Mouse (Mus musculus) left cerebral cortex, postnatal 25 days (tissue): ENCODE data around the gene Gm11127. TPM values are rescaled to one million over a fixed set of nuclear protein-coding genes. Genes with fewer than 3 reads are reported as not detected.
"Not testable (repeated sequence)": the region's sequence is repeated elsewhere in the genome, so short reads cannot be mapped to it uniquely, and the experiment has no call there.

Source experiments
- DNase-seq, 2 experiments: peaks; one replicate each; pipeline ENCODE4 v3.0.0; 2022; ENCODE audit warnings: low spot score in 2 of 2, mixed read lengths in 1 of 2
- intact Hi-C: fragments of 180-260 bp; cut with DNase I; formaldehyde crosslinking; loops from one replicate; pipeline ENCODE4 v1.15.1; 2025
- total RNA-seq, 2 experiments: library from RNA; stranded (reverse); gene quantifications; 2 replicates each; pipeline ENCODE4 v1.2.3; 2021

Gm11127 gene
- total RNA-seq, 2 experiments from 2014 or later = 1.3 TPM

DNA sequence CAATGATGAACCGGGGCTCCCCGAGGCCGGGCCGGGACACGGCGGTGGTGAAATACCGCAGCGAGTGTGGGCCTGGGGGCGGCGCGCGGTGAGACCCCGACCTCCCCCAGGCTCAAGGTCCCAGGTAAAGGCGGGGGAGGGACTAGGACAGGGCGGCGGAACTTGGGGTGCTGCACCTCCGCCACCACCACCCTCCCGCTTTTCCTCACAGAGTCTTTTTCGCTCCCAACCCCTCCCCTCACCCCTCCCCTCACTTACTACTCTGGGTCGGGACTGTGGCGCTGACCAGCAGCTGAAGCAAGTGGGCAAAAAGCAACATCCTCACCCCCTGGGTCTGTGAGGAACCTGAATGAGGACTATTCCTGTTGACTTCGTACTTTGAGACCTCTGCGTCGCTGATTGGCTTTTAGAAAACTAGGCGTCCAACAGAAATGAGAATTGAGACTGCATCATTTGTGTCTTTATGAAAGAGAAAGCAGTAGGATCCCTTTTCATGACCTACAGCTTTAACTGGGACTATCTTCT lies 25.8 kb downstream of the Gm11127 start, which contains the start of gene H2-T23:
Gene H2-T23 (minus strand): TSS at position 505 of the 525 bp plus-strand sequence.
- peak in 1 of 2 experiments; percentile 44 for DNase-seq
- intact Hi-C loops = not testable (repeated sequence)

DNA sequence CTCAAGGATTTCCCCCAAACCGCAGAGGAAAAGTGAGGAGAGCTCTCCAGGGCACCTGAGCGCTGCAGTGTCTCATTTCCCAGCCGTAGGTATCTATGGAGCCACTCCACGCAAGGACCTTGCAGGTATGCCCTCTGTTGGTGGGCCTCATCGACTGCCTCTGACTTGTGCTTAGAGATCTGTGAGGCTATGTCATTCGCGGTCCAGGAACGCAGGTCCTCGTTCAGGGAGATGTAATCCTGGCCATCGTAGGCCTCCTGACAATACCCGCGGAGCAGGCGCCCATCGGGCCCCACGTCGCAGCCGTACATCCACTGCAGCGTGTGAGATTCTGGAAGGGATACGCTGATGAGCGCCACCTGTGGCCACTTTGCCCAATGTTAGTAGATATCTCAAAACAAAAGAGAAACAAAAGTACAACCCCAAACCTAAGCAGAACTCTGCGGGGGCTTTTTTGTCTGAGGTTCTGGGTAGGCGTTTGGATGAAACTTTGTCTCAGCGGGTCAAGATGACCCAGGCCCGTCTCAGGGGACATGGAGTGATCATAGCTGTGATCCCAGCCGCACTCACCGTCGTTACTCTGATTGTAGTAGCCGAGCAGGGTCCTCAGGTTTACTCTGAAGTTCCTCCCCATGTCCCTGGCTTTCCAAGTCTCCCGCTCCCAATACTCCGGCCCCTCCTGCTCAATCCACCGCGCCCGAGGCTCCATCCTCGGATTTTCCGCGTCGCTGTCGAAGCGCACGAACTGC lies 26.4 kb downstream of the Gm11127 start:
- intact Hi-C loops = not testable (repeated sequence)
- peak; percentile 46 to 54 for DNase-seq

DNA sequence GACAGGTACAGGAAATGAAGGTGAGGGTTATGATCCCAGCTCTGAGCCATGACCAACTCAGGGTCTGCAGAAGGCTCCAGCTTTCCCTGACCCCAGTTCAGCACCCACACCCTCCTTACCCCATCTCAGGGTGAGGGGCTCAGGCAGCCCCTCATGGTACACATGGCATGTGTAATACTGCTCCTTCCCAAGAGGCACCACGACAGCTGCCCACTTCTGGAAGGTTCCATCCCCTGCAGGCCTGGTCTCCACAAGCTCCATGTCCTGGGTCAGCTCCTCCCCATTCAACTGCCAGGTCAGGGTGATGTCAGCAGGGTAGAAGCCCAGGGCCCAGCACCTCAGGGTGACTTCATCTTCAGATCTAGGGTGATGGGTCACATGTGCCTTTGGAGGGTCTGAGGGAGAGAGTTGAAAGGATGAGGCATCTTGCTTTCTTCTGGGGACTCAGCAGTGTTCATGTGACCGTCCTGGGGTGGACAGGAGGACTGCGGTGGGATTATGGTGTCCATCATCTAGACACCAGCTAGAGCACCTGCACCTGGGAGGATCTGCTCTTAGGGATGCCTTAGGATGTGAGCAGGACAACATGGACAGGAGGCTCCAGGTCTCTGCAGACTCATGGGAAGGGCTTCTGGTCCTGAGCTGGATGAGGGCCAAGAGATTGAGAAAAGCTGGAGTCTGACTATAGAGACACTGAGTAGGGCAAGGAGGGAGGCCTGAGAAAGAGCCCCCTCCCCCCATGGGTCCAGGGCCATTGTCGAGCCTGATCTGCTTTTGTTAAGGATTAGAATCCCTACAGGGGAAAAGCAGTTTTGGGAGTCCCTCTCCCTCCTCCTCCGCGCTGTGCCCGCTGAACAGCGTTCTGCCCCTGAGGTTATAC lies 27.2 kb downstream of the Gm11127 start:
- DNase-seq, intact Hi-C loops: not testable (repeated sequence)

DNA sequence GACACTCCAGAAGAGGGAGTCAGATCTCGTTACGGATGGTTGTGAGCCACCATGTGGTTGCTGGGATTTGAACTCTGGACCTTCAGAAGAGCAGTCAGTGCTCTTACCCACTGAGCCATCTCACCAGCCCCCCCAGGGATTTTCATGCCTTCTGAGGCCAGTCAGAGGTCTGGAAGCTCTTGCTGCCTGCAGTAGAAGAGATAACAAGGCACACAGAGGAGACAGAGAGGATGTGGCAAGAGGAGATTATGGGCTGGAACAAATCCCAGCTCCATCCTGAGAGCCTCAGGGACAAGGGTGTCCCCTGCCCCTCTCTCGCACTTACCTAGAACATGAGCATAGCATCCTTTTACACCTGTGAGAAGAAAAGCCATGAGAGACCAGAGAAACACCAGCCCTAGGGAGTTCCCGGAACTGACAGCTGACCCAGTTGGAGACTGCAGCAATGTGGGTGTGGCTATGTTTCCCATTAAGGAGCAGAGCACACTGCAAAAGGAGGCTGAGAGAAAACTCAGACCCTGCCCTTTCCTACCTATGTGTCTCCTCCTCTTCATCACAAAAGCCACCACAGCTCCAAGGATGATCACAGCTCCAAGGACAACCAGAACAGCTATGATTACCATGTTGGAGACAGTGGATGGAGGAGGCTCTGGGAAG lies 28.0 kb downstream of the Gm11127 start:
- intact Hi-C loops, DNase-seq: not testable (repeated sequence)

DNA sequence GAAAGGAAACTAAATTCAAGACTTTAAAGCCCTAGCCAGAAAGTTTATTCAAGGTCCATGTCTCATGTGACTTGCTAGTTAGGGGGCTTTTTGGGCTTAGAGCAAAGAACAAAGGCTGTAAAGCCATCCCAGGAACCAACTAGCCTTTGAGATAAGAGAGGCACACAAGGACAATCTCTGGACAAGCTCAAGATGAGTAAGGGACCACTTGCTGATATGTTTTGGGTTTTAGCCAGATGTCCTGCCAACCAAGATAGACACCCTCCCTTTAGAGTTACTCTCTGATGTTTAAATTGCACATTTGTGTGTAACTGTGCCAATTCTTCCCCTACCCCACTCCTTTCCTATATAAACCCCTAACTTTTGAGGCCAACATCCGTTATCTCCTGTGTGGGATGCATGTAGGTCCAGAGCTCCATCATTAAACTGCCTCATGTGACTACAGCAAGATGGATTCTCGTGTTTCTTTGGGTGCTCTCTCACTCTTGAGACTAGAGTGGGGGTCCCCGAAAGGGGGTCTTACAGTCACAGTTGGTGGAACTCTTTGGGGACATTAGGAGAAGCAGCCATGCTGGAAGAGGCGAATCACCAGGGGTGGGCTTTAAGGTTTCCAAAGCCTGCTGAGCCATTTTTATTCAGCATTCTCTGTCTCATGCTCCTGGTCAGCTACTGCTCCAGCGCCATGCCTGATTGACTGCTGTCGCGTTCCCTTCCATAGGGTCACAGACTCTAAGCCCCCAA lies 29.1 kb downstream of the Gm11127 start:
- intact Hi-C loops = no loop called here
- no peak for DNase-seq

DNA sequence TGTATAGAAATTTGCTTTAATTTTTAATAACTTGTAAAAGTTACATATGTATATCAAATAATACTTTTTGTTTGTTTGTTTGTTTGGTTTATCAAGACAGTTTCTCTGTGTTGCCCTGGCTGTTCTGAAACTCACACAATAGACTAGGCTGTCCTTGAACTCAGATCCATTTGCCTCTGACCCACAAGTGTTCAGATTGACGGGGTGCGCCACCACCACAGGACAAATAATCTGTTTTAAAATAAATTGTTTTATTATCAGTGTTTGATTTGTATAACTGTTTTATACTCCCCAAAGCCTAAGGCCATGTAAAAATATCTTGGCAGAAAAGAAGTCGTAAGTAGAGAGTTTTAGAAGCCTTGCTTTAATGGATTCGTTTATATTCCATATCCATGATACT lies 30.5 kb downstream of the Gm11127 start:
- no peak for DNase-seq
- intact Hi-C loops = no loop called here

DNA sequence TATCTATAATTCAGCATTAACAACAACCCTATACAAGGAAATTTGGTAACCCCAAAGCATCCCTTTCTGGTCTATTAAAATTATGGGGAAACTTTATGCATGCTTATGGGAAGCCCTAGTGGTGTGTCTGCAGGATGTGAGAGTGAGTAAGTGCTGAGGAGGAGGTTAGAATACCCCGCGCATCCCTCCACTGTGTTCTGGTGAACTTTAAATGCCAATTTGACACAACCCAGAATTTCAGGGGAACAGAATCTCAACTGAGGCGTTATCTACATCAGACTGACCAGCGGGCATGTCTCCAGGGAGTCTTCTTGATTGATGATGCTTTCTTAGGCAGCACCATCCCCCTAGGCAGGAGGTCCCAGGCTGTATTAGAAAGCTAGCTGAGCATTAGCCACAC lies 32.3 kb downstream of the Gm11127 start:
- intact Hi-C loops = no loop called here

DNA sequence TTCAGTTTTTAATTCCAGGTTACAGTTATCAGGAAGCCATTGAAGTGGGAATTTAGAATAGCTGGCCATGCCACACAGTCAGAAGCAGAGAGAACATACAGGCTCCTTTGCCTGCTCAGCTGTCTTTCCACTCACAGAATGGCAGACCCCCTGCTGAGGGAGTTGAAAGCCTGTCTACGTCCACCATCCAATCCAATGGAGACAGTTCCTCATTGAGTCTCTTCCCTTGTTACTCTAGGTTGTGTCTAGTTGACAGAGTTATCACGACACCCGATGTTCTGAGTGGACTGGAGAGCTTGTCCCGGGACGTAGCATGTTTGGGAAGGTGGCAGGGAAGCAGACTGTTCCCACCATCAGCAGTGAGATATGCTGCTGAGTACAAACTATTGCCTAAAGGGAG lies 33.0 kb downstream of the Gm11127 start:
- intact Hi-C loops = no loop called here
- DNase-seq = no peak

More for the DNA sequence above, 32.3 kb downstream of the Gm11127 start:
- DNase-seq = peak in 1 of 2 experiments; percentile 56

DNA sequence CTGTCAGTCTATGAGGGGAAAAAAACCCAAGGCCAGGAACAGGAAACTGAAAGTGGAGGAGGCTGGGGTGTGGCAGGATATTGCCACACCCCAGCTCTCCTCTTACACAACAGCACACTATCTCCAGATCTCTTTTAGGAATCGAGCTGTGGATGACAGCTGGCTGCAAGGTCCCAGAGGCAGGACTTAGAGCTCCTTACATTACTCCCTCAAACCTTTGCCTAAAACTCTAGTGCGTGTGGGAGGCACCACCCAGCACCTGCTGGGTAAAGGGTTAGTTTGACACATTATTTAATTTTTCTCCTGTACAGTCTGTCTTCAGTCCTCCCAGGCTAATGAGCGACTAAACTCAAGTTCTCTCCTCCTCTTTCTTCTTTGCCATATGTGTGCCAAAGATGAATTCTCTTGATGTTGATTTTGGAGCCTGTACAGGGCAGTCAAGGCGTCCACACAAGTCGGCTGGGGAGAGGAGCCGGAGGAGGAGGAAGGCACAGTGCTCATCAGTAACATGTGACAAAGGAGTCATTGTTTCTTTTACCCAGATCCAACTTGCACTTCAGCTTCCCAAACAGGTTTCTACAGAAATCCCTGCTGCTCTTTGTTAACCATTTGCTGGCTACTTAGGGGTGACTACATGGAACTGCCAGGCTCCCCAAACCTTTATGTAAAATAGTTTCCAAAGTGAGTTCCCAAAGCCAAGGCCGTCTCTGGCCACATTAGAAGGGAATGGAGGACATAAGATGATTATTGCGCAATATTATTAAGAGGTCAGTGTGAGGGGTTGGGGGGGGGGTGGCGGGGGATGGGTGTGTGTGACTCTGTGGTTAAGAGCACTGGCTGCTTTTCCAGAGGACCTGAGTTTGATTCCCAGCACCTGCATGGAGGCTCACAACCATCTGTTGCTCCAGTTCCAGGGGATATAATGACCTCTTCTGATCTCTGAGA lies 34.2 kb downstream of the Gm11127 start:
- intact Hi-C loops = no loop called here
- peak in 1 of 2 experiments; percentile 60 for DNase-seq

DNA sequence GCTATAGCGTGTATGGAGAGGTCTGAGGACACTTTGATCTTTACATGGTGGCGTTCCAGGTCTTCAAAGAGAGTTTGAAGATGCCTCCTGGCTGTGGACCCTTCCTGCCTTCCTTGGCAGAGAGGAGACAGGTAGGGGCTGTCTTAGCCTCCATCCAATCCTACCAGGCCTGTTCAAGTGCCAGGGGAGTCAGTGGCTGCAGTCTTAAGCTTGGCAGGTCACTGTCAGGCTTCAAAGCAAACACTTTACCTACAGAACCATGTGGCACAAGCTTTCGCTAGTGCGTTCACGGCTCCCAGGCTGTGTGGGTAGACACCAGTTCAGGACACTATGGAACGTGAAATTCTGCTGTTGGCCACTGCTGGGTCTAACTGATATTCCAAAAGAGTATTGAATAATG lies 35.2 kb downstream of the Gm11127 start:
- no peak for DNase-seq
- intact Hi-C loops = no loop called here

DNA sequence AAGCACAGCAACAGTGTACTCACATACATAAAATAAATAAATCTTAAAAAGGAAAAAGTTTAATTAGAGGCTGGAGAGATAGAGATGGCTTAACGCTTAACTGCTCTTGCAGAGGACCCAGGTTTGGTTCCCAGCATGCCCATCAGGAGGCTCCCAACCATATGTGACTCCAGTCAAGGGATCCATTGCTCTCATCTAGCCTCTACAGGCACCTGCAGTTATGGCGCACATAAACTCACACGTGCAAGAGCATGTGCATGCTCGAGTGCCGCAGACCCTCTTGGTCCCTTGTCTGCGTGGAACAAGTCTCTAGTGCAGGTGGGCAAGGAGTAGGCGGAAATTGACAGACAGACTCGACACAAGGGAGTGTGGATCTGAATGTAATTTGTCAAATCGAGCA lies 36.1 kb downstream of the Gm11127 start:
- intact Hi-C loops = no loop called here

DNA sequence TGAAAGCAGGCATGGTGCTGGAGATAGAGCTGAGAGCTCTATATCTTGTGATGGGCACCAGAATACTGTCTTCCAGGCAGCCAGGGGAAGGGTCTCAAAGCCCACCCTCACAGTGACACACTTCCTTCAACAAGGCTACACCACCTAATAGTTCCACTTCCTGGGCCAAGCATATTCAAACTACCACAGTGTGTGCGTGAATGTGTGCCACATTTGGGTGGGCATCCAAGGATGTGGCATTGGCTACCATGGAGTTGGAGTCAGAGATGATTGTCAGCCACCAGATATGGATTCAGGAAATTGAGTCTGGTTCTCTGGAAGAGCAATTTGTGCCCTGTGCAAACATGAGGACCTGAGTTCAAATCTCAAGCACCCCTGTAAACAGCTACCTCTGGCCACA lies 36.9 kb downstream of the Gm11127 start:
- intact Hi-C loops = no loop called here
- DNase-seq = no peak

More for the DNA sequence above, 36.1 kb downstream of the Gm11127 start:
- no peak for DNase-seq

DNA sequence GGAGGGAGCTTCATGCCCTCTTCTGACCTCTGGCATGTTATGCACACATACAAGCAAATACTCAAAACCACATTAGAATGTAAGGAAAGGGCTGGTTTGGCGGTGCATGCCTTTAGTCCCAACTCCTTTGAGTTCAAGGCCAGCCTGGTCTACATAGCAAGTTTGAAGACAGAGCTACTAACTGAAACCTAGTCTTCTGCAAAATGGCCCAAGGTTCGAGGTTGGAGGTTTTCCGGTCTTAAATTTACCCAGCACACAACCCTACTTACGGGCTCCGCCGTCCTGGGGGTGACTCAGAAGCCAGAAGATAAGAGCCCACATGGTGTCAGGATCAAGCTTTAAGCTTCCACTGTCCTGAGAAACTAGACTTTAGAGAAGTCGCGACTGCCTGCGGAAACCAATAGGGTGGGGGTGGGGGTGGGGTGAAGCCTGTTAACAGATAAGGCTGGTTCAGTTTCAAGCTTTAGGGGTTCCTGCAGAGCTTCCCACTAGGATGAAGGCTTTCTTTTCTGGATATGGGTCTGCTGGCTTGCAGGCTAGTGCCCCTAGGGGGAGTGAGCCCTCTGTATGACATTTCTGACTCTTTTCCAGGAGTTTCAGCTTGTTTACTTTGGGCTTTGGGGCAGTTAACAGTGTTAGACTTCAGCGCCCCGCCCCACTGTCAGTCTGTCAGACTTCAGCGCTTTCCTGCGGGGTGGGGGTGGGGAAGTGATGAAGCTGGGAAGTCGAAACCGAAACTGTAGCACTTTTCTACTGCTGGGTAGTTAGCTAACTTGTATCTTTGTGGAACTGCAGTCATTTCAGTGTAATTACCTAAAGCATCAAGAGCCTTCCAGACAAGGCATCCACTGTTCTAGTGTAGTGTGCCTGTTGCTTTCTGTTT lies 37.7 kb downstream of the Gm11127 start, which contains the start of gene H2-T24:
Gene H2-T24 (minus strand): TSS at position 370 of the 883 bp plus-strand sequence.
- DNase-seq = peak in 1 of 2 experiments; percentile 41
- intact Hi-C loops = no loop called here

DNA sequence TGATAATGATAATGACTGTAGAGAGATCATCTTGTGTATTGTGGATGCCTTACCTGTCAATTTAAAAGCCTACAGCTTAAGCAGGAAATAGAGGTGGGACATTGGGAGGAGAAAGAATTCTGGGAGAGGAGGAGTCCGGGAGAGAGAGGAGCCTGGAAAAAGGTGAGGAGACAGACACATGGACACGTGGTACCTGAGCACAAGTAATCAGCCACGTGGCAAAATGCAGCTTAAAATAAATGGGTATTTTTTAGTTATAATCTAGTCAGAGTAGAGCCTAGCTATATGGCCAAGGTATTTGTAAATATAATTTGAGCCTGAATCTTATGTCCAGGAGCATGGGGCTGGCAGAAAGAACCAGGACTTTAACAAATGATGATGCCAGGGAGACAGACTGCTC lies 38.7 kb downstream of the Gm11127 start:
- no peak for DNase-seq
- intact Hi-C loops = no loop called here

DNA sequence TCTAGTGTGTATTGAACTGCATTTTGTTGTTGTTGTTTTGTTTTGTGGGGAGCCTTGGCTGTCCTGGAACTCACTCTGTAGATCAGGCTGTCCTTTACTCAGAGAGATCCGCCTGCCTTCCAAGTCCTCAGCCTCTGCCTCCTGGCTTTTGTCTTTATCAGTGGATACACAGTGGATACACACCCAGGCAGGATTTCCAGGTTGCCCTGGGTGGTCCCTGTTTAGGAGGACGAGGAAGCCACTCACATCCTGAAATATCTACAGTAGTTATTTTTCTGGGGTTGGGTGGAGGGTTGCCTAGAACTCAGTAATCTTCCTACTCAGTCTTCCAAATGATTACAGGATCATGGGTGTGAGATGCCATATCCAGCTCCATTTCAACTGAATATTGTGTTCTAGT lies 39.2 kb downstream of the Gm11127 start:
- no peak for DNase-seq
- intact Hi-C loops = no loop called here

DNA sequence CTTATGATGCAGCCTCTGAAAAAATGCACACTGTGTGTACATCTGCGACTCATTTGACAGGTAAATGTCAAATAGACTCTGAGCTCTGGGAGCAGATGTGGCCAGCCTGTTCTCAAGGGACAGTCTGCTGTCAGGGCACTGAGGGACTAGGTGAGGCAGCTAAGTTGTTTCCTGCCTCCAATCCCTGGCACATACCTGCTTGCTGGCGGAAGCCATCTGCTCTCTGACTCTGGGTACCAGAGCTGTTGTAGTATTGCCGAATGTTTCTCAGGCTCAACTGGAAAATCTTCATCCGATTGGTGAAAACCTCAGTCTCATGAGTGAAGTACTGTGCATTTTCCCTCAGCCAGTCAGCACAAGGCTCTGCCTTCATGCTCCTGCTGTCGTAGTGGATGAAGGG lies 41.1 kb downstream of the Gm11127 start:
- intact Hi-C loops = no loop called here
- DNase-seq = no peak

DNA sequence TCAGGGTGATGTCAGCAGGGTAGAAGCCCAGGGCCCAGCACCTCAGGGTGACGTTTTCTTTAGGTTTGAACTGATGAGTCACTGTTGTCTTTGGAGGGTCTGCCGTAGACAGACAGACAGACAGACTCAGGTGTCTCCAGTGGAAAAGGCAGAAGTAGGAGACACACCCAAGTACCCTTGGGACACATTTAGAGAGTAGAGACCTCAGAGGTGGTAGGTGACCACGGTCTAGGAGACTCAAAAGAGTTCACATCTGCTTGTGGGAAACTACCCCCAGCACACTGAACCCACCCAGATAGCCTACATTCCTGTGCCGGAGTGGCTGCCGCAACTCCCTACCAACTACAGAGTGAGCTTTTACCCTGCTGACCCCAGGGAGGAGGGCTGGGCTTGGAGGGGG lies 43.2 kb downstream of the Gm11127 start:
- DNase-seq = no peak
- intact Hi-C loops = no loop called here
